Mouse (Mus musculus): ENCODE measurements around the gene Ubr7.

Ubr7 gene

DNA sequence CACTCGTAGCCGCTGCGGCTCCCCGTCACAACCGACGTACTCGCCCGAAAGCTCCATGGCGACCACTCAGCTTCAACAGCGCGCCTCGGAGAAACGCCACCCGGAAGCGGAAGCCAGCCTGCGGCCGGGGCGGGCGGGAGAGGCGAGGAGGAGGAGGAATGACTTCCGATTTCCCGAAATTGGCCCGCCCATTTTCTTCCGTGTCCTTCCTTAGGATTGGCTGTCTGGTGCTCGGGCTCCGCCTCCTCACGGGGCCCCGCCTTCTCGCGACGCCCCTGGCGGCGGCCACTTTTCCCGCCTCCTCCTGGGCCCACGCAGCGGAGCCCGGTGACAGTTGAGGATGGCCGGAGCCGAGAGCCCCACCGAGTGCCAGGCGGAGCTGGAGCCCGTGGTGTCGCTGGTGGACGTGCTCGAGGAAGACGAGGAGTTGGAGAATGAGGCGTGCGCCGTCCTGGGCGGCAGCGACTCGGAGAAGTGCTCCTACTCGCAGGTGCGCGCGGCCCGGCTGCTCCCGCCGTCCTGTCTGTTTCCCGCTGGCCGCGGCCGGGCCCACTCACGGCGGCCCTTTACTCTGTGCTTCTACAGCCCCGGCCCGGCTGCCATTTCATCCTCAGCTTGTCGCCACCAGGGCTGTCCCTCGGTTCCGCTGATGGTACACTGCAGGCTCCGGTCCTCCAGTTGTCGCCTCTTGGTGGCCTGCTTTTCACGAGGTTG lies at the start of gene Ubr7, which contains the start of the genes Gm28051 and Gon7:
TSS of gene Ubr7 (plus strand) at position 279 of the 714 bp plus-strand sequence.
TSS of gene Gm28051 (minus strand) at position 77 of the 714 bp plus-strand sequence.
TSS of gene Gon7 (minus strand) at position 115 of the 714 bp plus-strand sequence.
- DNase-seq (ENCODE audit: extremely low spot score): peak; percentile 96

DNA sequence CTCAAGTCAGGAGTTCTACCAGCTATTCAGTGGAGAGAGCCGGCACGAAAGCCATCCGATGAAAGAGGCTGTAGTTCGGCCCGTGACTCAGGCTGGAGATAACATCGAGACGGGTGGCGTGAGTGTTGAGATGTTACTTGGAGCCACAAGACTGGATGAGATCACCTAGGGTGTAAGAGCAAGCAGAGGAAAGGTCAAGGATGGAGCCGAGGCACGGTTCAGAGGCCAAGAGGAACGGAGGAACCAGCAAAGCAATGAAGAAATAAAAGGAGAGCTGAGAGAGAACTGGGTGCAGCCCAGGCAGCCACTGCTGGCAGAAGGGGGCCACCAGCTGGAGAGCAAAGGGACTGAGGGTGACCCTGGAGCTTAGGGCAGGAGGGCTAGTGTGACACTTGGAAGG lies 49.5 kb upstream of the Ubr7 start:
- DNase-seq (ENCODE audit: extremely low spot score): no peak

DNA sequence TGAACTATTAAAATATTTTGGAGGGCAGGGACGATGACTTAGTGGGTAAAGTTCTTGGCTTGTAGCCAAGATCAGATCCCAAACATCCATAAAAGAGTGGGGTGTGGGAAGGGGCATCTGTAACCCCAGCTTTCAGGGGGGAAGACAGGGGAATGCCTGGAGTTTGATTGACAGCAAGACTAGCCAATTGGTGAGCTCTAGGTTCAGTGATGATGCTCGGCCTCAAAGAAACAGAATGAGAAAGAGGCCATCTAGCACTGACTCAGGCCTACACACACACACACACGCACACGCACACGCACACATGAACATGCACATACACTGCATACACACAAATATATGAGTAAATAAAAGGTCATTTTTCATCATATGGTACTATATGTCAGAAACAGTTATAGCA lies 47.9 kb upstream of the Ubr7 start:
- no peak for DNase-seq (ENCODE audit: extremely low spot score)

DNA sequence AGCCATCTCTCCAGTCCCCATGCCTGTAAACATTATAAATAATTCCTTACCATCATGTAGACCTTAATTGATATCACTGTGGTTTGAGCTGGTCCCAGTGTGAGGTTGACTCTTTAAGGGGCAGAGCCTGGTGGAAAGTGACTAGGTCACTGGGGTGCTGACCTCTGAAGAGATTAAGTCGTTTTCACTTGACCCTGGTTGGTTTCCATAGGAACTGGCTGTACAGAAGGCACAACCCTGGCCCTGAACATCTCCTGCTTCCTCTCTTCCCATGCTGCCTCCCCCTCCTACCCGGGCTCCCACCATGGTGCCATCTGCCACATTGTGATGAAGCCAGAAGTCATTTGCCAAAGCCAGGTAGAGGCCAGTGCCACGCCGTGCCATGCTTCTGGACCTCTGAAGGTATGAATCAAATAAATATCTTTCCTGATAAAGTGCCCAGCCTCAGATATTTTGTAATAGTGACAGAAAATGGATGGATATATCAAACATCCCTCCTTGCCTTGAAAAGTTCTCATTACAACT lies 46.9 kb upstream of the Ubr7 start:
- DNase-seq (ENCODE audit: extremely low spot score): no peak

DNA sequence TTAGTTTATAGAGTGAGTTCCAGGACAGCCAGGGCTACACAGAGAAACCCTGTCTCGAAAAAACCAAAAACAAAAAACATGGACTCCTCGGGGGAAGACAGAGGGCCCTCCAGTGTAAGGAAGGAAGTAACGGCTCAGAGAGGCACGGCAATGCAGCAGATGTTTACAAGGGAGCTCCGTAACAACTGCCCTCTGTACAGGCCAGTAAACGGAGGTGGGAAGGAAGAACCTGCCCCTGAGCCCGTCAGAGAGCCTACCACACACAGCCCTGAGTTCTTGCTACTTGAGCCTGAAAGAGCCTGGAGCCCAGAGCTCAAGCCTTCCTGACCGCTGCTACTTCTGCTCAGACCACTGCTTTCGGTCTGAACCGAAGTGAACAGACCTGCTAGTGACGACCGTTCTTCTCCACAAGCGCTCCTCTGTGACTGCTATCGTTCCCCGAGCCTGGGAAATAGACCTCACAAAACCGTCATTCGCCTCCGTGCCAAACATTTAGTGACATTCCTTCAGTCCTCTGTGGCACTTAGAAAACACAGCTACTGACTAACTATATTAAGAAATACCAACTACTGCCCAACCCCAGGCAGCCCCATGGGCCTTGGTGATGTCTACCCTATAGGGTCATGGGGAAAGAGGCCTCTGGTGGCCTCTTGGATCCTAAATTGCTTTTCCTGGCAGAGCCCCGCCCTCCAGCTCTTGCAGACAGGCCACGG lies 44.5 kb upstream of the Ubr7 start:
- DNase-seq (ENCODE audit: extremely low spot score): no peak

DNA sequence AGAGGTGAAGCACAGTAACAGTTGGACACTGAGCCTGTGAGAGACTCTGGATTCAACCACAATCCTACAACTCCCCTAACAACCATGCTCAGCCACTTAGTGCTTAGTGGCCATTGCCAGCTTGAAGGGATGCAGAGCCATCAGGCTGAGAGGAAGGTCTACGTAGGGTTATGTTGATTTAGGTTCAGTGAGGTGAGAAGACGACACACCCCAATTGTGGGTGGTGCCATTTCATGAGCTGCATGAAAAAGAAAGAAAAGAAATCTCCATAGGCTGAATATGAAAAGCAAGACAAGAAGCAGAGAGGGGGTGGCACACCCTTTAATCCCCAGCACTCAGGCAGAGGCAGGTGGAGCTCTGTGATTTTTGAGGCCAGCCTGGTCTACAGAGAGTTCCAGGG lies 43.7 kb upstream of the Ubr7 start:
- no peak for DNase-seq (ENCODE audit: extremely low spot score)

DNA sequence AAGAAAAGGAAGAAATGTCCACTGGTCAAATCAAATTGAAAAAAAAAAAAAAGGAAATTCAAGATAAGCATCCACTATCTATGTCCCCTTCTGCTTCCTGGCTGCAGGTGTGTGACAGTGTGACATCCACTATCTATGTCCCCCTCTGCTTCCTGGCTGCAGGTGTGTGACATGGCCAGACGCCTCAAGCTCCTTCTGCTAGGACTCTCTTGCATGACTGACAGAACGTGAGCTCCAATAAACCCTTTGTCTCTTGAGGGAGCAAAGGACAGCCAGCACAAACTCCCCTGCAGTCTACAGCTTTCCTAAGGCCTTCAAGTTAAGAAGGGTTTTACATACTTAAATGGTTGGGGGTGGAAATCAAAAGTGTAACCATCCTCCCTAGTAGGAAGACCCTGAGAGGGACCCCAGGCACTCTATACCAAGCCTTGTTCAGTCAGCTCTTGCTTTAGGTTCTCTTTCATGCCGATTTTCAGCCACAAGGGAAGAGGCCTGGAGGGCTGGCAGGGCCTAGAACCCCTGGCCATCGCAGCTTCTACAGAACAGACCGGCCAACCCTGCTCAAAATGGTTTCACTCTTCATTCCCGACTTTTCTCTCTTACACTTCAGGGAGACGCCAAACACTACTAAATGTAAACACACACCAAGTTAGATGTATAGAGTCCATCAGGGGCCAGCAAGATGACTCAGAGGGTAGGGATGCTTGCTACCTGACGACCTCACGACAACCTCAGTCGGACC lies 42.9 kb upstream of the Ubr7 start:
- DNase-seq (ENCODE audit: extremely low spot score): no peak

DNA sequence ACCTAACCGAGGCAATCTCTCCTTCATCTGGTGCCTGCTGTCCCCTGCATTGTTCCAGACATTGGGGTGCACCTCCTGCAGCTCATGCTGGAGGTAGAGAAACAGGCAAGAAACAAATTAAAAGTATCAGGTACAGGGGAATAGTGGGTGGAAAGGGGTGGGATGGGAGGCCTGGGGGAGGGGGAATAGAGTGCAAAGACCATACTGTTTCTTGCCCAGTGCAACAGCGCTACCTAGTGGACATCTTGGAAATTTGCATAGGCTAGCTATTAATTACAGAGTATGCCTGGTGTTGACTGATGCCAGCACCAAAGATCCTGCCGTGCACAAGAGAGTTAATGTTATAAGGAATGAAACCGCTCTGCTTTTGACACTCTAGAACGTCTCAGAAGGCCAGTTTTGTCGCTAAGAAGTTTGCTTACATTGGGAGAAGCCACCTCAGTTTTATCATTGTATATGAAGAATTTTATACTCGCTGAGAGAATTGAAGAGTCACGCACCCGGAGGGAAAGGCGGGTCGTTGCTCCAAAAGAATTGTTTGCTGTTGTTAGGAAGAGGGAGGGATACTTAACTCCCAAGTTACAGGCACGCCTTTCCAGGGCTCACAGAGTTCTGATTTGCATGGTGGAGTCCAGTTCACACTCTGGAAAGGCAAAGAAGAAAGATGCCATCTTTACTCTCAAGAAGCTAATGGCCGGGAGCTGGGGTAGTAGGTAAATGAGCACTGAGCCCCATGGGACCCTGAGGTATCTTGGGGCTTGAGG lies 38.0 kb upstream of the Ubr7 start:
- DNase-seq (ENCODE audit: extremely low spot score): peak; percentile 68

DNA sequence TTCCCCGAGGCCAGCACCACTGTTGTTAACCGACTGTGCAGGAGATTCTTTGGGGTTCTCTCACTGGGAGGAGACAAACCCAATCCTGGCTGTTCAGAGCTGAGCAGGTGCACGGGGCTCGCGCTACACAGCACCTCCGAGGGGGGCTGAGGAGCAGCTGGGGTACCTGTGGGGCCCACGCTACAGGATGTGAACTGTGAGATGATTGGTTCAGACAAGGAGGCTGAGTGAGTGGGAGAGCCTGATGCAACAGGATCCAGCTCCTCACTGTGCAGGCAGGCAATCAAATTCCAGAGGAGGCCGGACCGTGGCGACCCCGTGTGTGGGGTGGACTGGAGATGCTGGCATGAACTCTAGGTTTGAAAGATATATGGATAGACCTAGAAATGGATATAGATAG lies 35.3 kb upstream of the Ubr7 start:
- no peak for DNase-seq (ENCODE audit: extremely low spot score)

DNA sequence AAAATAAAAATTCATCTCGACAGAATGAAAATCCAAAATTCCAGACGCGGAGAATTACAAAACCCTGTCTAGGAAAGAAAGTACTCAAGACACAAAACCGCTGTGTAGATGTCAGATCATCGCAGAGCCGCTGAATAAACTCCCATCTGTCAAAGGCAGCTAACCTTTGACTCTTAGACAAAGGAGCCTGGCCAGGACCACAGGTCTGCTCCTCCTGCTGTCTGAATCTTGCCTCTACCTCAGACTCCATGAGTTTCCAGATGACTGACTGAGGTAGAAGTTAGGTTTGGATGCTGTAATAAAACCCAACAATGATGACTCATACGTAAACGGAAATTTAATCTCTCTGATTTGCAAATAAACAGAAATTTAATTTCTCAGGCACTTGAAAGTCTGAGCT lies 34.8 kb upstream of the Ubr7 start:
- no peak for DNase-seq (ENCODE audit: extremely low spot score)

DNA sequence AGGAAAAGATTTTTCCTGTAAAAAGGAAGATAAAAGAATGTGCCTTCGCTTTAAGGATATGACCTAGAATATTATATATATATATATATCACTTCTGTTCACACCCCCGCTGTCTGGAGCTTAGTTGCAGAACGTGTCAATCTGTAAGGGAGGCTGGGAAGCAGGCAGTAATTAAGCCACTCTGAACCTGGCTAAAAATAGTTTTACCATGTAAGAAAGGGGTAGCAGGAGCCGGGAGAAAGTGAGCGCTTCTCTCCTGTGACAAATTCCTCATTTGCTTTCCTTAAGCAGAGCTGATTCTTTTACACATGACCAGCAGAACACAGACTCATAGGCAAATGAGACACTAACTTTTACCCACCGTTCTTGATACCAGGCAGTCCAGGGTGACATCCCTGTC lies 33.9 kb upstream of the Ubr7 start:
- no peak for DNase-seq (ENCODE audit: extremely low spot score)

DNA sequence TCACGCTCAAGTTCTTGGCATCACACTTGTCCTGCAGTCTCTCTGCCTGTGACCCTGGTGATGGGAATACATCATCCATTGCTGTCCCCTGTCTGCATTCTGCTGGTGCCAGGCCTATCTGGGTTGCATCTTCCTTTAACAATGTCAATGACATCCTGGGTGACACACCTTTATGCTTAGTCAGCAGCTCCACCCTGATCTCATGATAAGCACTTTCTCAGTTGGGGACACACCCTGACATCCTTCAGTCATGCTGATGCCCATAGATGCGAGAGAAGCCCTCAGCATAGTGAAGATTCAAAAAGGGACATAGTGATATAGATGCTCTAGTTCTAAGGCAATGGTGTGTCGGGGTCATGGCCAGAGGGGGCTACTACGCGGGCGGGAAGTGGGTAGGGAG lies 32.6 kb upstream of the Ubr7 start:
- DNase-seq (ENCODE audit: extremely low spot score): no peak

DNA sequence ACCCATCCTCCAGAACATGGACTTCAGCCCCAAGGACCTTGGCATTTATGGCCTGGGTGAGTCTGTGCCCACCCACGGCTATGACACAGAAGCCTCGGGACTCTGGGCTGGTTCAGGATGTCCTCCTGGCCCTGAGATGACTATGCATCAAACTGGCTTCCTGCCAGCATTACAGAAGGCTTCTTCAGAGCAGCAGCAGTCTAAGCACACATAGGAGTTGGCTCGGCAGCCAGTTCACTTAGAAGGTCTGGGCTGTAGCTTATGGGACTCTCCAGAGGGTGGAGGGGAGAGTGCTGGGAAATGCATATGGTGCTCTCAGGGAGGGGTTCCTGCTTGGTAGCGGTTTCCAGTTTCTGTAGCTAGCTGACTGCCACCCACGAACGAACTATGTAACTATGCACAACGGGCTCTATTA lies 32.0 kb upstream of the Ubr7 start:
- DNase-seq (ENCODE audit: extremely low spot score): no peak

DNA sequence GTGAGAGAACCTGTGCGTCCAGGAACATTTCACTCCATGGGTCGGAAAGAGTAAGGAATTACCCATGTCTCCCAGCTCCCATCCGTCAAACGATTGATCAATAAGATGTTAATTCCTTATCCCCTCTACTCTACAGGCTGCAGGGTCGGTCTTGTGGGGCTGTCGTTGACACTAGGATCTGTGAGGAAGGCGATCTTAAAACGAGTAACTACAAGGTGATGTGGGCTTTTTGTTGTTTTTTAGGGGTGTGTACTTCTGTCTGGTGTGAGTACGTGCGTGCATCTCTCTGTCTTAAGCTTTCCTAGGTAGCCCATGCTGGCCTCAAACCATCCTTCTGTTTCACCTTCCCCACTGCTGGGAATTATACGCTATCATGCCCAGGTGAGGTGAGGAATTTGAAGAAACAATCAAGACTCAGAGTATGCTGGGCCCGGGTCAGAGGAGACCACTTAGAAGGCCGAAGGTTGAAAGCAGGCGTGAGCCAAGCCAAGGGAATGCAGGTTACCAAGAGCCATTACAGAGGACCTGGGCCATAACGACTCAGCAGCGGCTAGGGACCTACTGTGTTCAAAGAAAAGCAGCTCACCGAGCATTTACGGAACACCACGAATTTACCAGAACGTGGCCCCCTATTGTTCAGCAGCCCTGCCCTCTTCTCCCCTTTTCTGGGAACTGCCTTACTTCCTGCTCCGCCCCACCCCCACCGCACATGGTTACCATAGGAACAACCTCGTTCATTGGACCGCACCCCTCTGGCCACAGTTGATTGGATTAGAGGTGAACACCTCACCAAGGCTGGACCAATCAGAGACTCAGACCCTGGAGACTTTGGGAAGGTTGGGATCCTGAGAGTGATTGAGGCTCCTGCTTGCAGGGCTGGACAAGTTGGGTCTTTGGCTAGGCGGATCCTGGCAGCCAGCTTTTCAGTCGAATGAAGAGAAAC lies 27.6 kb upstream of the Ubr7 start:
- DNase-seq (ENCODE audit: extremely low spot score): peak; percentile 93

DNA sequence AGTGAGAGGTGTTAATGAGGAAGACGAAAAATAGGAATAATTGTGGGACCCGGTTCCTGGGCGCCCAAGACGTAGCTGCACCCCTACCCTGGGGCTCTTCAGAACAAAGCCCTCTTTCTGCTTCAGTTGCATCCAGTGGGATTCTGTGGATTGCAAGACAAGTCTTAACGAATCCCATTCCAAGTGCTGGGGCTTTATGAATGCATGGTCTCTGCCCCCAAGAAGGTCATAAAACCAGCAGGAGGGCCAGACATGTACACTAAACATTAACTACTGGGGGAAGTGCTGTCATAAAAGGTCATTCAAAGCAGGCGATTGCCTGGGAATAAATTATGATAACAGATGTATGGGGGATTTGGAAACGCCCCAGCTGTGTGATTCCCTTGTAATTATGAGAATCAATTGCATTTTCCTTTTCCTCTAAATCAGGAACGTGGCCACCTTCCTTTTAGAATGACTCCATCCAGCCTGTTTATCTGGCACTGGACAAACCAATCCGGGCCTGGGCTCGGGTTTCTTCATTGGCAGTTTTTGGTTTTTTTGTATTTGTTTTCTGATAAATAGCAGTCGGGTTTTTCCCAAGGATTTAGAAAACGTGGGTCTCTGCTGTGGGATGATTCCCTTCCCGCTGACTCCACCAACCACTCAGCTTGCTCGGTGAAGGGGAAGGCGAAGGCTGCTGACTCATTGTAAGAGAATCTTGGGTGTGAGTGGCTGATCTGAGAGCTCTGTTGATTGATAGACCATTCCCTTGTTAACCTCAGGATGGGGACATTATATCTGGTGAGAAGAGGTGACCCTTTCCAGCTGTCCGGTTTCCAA lies 26.8 kb upstream of the Ubr7 start:
- DNase-seq (ENCODE audit: extremely low spot score): no peak

DNA sequence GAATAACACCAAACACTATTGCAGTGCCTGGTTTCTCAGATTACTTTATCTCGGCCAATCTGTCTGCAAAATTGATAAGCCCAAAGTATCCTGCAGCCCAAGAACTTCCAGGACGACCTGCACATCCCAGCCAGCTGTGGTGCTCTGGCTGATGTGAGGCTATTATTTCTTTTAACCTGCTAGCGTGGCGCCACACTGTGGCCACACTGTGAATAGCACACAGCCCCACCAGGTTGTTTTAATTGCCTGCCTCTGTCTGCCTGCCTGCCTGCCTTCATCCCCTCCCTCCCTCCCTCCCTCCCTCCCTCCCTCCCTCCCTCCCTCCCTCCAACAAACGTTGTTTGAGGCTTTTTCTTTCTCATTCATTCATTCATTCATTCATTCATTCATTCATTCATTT lies 24.4 kb upstream of the Ubr7 start:
- peak; percentile 79 for DNase-seq (ENCODE audit: extremely low spot score)

DNA sequence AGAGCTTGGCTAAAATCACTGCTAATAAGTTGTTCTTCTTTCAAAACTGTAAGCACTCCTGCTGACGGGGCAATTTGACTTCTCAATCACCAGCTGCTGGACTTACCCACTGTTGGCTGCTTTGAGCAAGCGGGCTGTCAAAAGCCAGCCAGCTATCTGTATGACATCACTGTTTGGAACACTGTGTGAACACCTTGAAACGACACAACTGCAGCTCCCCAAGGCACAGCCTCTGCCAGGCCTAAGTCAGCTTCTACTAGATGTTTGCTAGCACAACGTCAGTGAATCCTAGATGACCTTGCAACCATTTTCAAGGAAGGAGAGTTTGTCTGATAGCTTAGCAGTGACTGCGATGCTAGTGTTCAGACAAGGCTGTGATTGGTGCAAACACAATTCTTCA lies 18.7 kb upstream of the Ubr7 start:
- DNase-seq (ENCODE audit: extremely low spot score): no peak

DNA sequence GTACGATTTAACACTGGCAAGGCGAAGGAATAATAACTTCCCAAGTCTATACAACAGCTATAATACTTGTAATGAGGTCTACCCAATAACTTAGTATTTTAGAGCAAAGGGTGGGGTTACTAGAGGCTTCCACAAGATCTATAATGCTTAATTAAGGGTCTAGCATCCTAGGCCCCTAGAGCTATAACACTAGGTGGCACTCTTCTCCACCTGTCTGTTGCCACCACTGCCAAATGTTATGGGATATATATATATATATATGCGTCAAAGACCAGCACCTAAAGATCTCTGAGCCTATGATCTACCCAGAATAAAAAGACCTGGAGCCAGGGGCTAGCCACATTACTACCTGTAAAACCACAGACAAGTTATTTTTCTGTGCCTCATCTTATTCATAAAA lies 17.5 kb upstream of the Ubr7 start:
- DNase-seq (ENCODE audit: extremely low spot score): no peak

DNA sequence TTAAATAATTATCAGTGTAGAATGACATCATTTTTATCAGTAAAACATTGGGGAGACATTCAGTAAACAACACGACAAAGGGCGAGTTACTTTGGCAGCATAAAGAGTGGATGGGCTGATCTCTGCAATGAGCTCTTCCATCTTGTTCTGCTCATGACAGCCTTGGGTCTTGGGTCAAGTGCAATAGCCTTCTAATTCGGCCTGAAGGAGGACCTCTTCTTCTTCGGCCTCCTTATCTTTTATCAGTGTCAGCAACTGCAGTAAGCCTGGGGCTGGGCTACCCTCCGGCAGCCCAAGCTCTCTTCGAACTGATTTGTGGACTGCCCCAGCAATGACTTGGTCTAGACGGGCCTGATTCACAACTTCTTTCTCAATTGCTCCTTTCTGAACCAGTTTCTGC lies 15.7 kb upstream of the Ubr7 start:
- no peak for DNase-seq (ENCODE audit: extremely low spot score)
